Mouse (Mus musculus): Measurements from ENCODE around the gene Necap1.

Gene Necap1

GRCm38 (mm10) chr6:122889599-122889998 lies 15.3 kb downstream of the Necap1 start:
- DNase-seq (ENCODE audit: low read depth), result no peak

GRCm38 (mm10) chr6:122892442-122893049 lies 18.3 kb downstream of the Necap1 start:
- no peak for DNase-seq (ENCODE audit: low read depth)

GRCm38 (mm10) chr6:122919922-122920321 lies 45.6 kb downstream of the Necap1 start:
- DNase-seq (ENCODE audit: low read depth), result no peak

- no peak for DNase-seq (ENCODE audit: low read depth)
Observed at GRCm38 (mm10) chr6:122921451-122921850, 47.2 kb downstream of the Necap1 start, which contains the start of gene Clec4a1. Gene Clec4a1, plus strand, starts transcription at chr6:122921848.

GRCm38 (mm10) chr6:122934845-122935244 lies 60.6 kb downstream of the Necap1 start:
- no peak for DNase-seq (ENCODE audit: low read depth)

Data from fibroblast of lung, adult 2 months (primary cell).